Mouse (Mus musculus) urinary bladder, adult 18-20 months (tissue): ENCODE data around the gene S100a16.

Source experiments
- DNase-seq, 2 experiments: peaks; one replicate each; pipeline ENCODE4 v3.0.0; 2022; ENCODE audit warnings: low spot score in 2 of 2, mixed read lengths in 2 of 2

The S100a16 gene

DNA sequence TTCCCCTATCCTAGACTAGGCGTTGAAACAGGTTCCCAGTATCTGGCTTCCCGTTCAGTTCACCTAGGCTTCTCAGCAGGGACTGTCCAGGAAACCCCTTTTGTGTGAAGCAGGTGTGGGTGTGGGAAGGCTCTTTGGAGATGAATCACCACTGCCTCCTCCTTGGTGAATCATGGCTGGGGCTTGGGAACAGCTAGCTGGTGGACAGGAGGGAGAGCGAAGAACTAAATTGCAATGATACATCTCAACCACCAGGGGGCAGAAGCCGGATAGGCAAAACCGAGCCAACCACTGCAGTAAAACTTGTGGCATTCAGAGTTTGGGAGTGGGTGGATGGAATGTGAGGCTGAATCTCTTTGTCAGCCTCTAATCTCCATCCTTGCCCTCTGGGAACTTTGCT lies 48.5 kb downstream of the S100a16 start:
- DNase-seq, result peak in 1 of 2 experiments; percentile 79

DNA sequence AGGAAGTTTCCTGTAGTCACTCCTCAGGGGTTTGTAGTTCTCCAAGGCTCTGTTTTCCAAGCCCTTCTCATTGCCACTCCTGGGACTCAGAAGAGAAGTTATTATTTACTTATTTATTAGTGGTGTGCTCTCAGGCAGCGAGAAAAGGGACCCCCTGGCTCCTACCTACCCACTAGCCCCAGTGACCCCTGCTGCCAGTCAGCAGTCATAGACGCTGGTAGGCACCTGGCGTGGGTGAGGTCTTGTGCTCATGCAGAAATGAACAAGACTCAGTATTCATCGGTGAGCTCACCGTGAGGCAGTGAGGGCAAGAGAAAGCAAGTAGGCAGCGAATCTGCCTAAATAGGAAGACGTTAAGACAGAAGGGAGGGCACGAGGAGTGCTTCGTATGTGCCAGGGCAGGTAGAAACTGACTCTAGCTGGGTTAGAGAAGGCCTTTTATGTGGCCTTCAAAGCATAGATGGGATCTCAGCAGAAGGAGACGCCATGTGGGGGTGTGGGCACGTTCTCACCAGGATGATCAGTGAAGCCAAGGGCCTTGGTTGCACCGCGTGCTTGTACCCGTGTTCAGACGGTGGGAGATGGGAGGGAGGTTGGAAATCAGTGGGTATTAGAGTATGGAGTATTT lies 49.1 kb downstream of the S100a16 start:
- peak in 1 of 2 experiments; percentile 45 for DNase-seq

DNA sequence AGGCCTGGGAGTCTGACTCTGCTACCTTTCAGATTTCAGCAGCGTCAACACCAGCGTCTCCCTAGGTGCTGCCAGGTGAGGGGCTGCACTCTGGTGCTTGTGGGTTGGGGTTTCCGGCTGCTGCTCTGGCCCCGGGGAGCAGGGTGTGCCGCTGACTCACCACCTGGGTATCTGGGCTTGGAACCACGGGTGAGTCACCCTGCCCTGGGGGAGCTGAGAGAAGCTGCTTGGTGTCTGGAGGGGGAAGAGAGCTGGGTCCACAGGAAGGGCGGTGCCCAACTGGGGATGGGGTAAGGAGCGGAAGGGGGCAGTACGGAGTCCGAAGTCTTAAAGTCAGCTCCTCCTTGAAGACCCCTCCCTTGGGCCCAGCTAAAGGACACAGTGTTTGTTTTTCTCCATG lies 49.9 kb downstream of the S100a16 start:
- peak; percentile 86 to 95 for DNase-seq

DNA sequence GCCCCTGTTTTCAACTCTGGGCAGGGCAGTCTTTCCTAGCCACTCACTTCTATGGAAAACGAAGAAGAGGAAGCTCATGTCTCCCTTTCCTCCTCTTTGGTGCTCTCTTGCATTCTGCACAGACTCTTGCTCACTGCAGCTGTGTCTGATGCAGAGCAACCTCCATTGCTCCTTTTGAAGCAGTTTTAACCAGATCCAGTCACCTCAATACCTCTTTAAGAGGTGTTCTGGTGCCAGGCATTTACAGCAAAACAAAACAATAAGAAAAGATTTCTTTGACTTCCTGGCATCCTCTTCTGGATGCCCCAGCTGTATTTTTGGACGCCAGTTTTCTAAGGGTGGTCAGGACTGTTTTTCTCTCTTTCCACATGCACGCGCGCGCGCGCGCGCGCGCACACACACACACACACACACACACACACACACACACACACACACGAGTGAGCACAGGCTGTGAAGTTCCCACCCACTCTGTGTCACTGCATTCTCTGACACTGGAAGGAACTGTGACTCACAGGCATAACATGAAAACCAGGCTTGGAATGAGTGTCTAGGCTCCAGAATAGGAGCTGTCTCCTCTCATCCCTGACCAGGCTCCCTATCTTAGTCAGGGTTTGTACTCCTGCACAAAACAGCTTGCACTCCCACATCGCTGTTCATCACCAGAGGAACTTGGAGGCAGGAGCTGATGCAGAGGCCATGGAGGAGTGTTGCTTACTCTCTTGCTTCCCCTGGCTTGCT lies 50.5 kb downstream of the S100a16 start:
- DNase-seq, result peak in 1 of 2 experiments; percentile 21

DNA sequence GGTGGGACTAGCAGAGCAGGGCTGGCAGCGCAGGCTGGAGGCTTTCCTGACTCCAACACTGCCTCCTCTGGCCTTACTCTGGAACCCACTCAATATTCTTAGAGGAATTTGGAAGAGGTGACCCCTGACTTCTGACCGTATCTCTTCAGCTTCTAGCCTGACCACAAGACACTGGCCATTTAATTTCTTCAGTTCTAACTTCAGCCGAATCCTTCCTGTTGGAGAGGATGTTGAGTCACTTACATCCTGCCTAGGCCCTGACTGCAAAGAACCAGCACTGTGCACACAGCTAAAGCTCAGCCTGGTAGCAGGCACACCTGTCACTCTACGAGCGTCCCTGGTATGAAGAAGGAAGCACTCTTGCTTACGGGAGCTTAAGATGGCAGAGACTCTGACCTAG lies 52.3 kb downstream of the S100a16 start:
- no peak for DNase-seq

DNA sequence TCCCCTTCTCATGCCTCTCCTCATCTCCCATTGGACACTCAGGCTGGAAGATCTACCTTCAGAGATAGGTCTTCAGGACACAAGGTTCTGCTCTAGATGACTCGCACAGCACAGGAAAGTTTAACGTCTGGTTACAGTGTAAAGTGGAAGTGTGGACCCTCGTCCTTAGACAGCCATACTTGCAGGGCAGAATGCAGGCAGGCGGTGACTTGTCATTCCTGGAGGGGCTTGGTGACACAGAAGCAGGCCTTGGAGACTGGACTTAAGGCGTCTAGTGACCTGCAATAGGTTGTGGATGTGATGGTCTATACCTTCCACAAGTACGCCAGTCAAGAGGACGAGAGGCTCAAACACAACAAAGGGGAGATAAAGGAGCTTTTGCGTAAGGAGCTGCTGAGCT lies 52.9 kb downstream of the S100a16 start, which contains the start of gene S100a2:
S100a2 (plus strand) TSS at position 301 of the 400 bp plus-strand sequence.
- no peak for DNase-seq
